ENCODE assay signal across 8 mouse cellular contexts in genomic region chr13:31625333-31626101, GRCm38 (mm10). TPM values are rescaled to one million over a fixed set of nuclear protein-coding genes. Genes with fewer than 3 reads are reported as not detected.
DNase-seq lines count a peak whose midpoint lies in the region; ATAC-seq and TF ChIP-seq lines count a peak whose summit lies in the region.

TSS of gene Foxf2 (plus strand) at chr13:31625816.

- H3K4me1 ChIP-seq in heart, embryonic 12.5 days (replicated peaks) = peaks cover 34% of the 10 kb centered on the region
- H3K4me1 ChIP-seq in liver, embryonic 13.5 days (replicated peaks) = peaks cover 8% of the 10 kb centered on the region; the same call in 1 of the 2 replicates
- H3K4me1 ChIP-seq in neural tube, embryonic 12.5 days = peaks cover 33% of the 10 kb centered on the region

- peak; percentile 66 for DNase-seq in gastrocnemius, adult 2 months
- DNase-seq in gastrocnemius, adult 8-10 months (ENCODE audit: low spot score in 2 of 2) = no peak
- DNase-seq in brain, embryonic 14.5 days (ENCODE audit: low read depth) = no peak
- no peak for DNase-seq in liver, embryonic 13.5 days
- no peak for DNase-seq in T-cell, adult 2 months (ENCODE audit: low spot score)

- peak within 1 kb of the TSS; percentile 71 for H3K4me3 ChIP-seq in gastrocnemius, adult 2 months
- H3K4me3 ChIP-seq in heart, embryonic 12.5 days = peak within 1 kb of the TSS; percentile 58
- H3K4me3 ChIP-seq in liver, embryonic 13.5 days (replicated peaks) = peak within 1 kb of the TSS; percentile 44
- peak within 1 kb of the TSS; percentile 41 for H3K4me3 ChIP-seq in neural tube, embryonic 12.5 days

- TF ChIP-seq POLR2A in brain, embryonic 14.5 days (IDR thresholded peaks at IDR 0.05; ENCODE audit: borderline replicate concordance, extremely low read depth, insufficient read depth, insufficient read length, poor library complexity, severe bottlenecking) = no peak

- peak within 1 kb of the TSS; percentile 96 for H3K4me2 ChIP-seq in heart, embryonic 12.5 days
- peak within 1 kb of the TSS; percentile 58 for H3K4me2 ChIP-seq in liver, embryonic 13.5 days
- H3K4me2 ChIP-seq in neural tube, embryonic 12.5 days (replicated peaks) = peak within 1 kb of the TSS; percentile 67

- no peaks in the 10 kb centered on the region for H3K9me3 ChIP-seq in heart, embryonic 12.5 days (replicated peaks)
- no peaks in the 10 kb centered on the region for H3K9me3 ChIP-seq in liver, embryonic 13.5 days (replicated peaks)
- H3K9me3 ChIP-seq in neural tube, embryonic 12.5 days = no peaks in the 10 kb centered on the region

- TF ChIP-seq CTCF in gastrocnemius, adult 2 months (IDR thresholded peaks at IDR 0.05) = no peak
- no peak for TF ChIP-seq CTCF in brain, embryonic 14.5 days (IDR thresholded peaks at IDR 0.05; ENCODE audit: borderline replicate concordance, extremely low read depth, insufficient read depth, insufficient read length)

- H3K9ac ChIP-seq in heart, embryonic 12.5 days = peak within 1 kb of the TSS; percentile 51
- H3K9ac ChIP-seq in liver, embryonic 13.5 days = no peak within 1 kb of the TSS
- H3K9ac ChIP-seq in neural tube, embryonic 12.5 days = peak within 1 kb of the TSS; percentile 27

- ATAC-seq in heart, embryonic 12.5 days (ENCODE audit: insufficient number of reproducible peaks, low FRiP score) = peak; percentile 25; the same call in 1 of the 2 replicates
- no peak for ATAC-seq in liver, embryonic 13.5 days (ENCODE audit: low read depth)
- peak; percentile 19 for ATAC-seq in neural tube, embryonic 12.5 days (ENCODE audit: low FRiP score, low read depth)
- ATAC-seq in inflammation-experienced regulatory T-cells, adult 6 months = no peak

- intact Hi-C loops in gastrocnemius, adult 2 months (cut with DNase I) = no loop called here

- H3K27ac ChIP-seq in gastrocnemius, adult 2 months = no peak within 1 kb of the TSS
- no peak within 1 kb of the TSS for H3K27ac ChIP-seq in heart, embryonic 12.5 days (ENCODE audit: poor library complexity, severe bottlenecking)
- H3K27ac ChIP-seq in liver, embryonic 13.5 days = no peak within 1 kb of the TSS
- no peak within 1 kb of the TSS for H3K27ac ChIP-seq in neural tube, embryonic 12.5 days

- under 1% methylated on average over 41 of the region's 74 CpGs for WGBS in heart, embryonic 12.5 days
- WGBS in liver, embryonic 13.5 days (ENCODE audit: insufficient replicate concordance) = under 1% methylated on average over 60 of the region's 74 CpGs
- under 1% methylated on average over 70 of the region's 74 CpGs for WGBS in neural tube, embryonic 12.5 days

- H3K27me3 ChIP-seq in heart, embryonic 12.5 days (replicated peaks) = peaks cover 97% of the 10 kb centered on the region
- peaks cover 99% of the 10 kb centered on the region for H3K27me3 ChIP-seq in liver, embryonic 13.5 days
- H3K27me3 ChIP-seq in neural tube, embryonic 12.5 days (replicated peaks) = peaks cover 98% of the 10 kb centered on the region

- no peaks in the 10 kb centered on the region for H3K36me3 ChIP-seq in heart, embryonic 12.5 days
- no peaks in the 10 kb centered on the region for H3K36me3 ChIP-seq in liver, embryonic 13.5 days
- H3K36me3 ChIP-seq in neural tube, embryonic 12.5 days = no peaks in the 10 kb centered on the region

RNA-seq across cellular contexts. Expression of gene Foxf2, which starts in this region (rescaled TPM):
- total RNA-seq in gastrocnemius, adult 2 months (2021) = under 1 TPM in 1 of 2 experiments, not detected in 1; 0.10 TPM
- total RNA-seq in gastrocnemius, adult 8-10 months (2022) = under 1 TPM in 2 of 4 experiments, not detected in 2; 0.10 to 0.24 TPM
- polyA plus RNA-seq in brain, embryonic 14.5 days (2012; rRNA removed) = 10.9 and 12.5 TPM in 2 replicates
- 0.18 TPM in 1 of 2 replicates, not detected in the other for polyA plus RNA-seq in heart, embryonic 12.5 days (2016; fragmentation: Nextera tagmentation; extraction: Ambion mirVana)
- 0.10 TPM in 1 of 2 replicates, not detected in the other for polyA plus RNA-seq in liver, embryonic 13.5 days (2015; fragmentation: Nextera tagmentation; extraction: Ambion mirVana)
- polyA plus RNA-seq in neural tube, embryonic 12.5 days (2016; fragmentation: Nextera tagmentation; extraction: Ambion mirVana) = 7.1 and 7.4 TPM in 2 replicates
- not detected for polyA plus RNA-seq in inflammation-experienced regulatory T-cells, adult 6 months (2017; shearing (Covaris generic))

Comparison
In these comparisons a context has a peak if more than half of its experiments do, and no peak if none do; other contexts are left out.
1. Peak in DNase-seq and H3K4me3 ChIP-seq in gastrocnemius, adult 2 months; RNA of the gene not detected or under 1 TPM.
2. Peak in ATAC-seq, H3K4me3 ChIP-seq, H3K9ac ChIP-seq and H3K4me2 ChIP-seq in heart, embryonic 12.5 days; RNA of the gene not detected or under 1 TPM.